Mouse (Mus musculus) spleen, postnatal 36 days (tissue): ENCODE measurements around the gene Ntf5.

ENCODE experiments used
- DNase-seq, 2 experiments: peaks; one replicate each; pipeline ENCODE4 v3.0.0; 2022; ENCODE audit warnings: low spot score in 2 of 2, mixed read lengths in 1 of 2

The Ntf5 gene

DNA sequence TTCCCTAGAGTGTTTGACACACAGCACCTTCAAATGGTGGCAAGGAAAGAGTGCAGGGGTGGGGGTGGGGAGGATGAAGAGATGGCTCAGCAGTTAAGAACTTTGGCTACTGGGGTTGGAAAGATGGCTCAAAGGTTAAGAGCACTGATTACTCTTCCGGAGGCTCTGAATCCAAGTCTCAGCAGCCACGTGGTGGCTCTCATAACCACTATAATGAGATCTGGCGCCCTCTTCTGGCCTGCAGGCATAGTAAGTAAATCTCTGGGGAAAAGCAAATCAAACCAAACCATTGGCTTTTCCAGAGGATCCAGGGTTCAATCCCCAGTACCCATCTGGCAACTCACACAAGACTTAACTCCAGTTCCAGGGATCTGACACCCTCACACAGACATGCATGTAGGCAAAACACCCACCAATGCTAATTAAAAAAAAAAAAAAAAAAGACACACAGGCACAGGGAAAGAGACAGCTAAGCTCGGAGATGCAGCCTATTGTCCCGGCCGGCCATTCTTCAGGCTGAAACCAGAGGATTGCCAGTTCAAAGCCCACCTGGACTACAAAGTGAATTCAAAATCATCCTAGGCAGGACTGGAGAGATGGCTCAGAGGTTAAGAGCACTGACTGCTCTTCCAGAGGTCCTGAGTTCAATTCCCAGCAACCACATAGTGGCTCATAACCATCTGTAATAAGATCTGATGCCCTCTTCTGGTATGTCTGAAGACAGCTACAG is 9.8 kb upstream of the Ntf5 start:
- DNase-seq: peak; percentile 46 to 61

DNA sequence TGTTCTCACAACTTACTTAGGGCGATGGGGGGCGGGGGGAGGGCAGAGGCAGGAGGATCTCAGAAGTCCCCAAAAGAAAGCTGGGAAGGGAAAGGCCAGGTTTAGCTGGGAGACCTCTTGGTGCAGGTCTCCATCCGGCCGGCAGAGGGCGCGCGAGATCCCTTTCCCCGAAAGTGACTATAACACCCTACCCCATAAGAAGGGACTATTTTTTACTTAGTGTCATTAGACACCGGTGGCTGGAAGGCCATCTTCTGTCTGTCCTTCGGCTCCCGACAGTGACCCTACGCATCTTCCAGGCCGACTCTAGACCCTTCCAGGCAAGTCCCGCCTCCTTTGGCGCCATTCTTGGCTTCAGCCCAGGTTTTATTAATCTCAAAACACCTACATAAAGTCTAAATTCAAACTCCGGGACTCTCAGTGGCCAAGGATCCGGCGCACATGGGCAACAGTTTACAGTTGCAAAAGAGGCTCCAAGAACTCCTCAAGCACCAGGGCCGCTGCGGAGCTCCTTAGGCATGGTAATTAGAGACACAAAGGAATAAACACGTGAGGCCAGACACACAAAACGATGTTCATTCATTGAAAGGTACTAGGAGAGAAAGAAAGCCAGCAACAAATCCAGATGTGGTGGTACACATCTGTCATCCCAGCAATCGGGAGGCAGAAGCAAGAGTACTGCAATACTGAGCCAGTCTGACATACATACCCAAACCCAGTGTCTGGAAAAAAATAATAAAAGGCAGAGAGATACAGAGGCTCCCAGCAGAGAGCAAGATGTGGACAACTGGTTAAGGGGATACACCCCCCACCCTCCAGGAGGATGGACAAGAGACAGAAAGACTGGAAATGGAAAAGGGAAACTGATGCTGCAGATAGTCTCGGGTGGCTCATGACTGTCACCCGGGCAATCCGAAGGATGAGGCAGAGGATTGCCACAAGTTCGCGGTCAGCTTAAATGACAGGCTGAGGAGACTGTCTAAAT is 8.1 kb upstream of the Ntf5 start, which contains the start of gene Kcna7:
Gene Kcna7, plus strand, starts transcription at position 563 of the 985 bp plus-strand sequence.
- DNase-seq: peak; percentile 57 to 69

DNA sequence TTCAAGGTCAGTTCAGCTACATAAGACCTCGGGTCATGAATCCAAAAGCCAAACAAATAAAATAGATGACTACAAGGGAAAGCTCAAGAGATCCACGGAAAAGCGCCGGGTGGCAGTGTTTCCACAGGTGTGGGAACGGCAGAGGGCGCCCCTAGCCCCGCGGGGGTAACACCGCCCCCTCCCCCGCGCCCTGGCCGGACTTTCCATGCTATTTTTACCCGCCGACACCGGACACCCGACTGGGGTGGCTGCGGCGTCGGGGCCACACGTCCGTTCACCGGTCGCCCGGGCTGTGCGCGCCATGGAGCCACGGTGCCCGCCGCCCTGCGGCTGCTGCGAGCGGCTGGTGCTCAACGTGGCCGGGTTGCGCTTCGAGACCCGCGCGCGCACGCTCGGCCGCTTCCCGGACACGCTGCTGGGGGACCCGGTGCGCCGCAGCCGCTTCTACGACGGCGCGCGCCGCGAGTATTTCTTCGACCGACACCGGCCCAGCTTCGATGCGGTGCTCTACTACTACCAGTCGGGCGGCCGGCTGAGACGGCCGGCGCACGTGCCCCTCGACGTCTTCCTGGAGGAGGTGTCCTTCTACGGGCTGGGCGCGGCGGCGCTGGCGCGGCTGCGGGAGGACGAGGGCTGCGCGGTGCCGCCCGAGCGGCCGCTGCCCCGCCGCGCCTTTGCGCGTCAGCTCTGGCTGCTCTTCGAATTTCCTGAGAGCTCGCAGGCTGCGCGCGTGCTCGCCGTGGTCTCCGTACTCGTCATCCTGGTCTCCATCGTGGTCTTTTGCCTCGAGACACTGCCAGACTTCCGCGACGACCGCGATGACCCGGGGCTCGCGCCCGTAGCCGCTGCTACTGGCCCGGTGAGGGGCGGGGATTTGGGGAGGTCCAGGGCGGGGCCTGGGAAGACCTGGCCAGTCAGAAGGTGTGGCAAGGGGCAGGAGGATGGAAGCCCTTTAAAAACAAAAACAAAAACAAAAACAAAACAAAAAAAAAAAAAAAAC is 7.0 kb upstream of the Ntf5 start:
- DNase-seq: no peak

- no peak for DNase-seq
Measured at GRCm38 (mm10) chr7:45407836-45408235, 5.7 kb upstream of the Ntf5 start.

DNA sequence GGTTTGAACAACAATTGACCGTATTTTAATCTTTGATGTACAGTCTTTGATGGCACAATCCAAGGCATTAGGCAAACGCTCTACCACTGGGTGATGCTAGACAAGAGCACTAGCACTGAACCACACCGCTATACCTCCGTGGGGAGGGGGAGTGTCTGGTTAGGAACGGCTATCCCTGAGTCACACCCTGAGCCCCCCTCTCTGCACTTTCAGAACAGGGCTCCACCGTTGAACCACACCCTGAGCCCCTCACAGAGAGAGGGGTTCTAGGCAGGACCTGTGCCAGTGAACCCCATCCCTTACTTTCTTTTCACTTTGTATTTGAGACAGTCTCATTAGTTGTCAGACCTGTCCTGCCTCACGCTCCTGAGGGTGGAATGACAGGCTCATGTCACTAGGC is 5.1 kb upstream of the Ntf5 start:
- no peak for DNase-seq

DNA sequence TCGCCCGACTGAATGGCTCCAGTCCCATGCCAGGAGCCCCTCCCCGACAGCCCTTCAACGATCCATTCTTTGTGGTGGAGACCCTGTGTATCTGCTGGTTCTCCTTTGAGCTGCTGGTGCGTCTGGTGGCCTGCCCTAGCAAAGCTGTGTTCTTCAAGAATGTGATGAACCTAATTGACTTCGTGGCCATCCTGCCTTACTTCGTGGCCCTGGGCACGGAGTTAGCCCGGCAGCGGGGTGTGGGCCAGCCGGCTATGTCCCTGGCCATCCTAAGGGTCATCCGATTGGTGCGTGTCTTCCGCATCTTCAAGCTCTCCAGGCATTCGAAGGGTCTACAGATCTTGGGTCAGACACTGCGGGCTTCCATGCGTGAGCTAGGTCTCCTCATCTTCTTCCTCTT is 4.5 kb upstream of the Ntf5 start:
- DNase-seq: no peak

DNA sequence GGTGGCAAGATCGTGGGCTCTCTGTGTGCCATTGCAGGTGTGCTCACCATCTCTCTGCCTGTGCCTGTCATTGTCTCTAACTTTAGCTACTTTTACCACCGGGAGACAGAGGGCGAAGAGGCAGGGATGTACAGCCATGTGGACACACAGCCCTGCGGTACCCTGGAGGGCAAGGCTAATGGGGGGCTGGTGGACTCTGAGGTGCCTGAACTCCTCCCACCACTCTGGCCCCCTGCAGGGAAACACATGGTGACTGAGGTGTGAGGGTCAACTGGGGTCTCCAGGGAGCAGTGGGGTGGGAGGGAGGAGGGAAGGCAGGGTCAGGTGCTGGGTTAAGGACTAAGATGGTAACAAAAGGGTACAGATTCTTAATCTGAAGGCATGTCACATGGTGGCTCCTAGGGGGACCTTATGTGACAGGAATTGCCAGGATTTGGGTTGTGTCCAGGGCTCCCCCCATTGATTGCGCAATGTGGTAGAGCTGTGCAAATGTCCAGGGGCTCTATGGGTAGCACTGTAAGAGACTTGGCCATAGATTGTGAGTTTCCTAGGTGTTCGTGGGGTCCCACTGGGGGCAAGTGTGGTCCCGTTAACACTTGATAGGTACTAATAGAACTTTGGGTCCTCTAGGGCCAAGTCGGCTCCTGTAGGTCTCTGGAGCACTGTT is 3.9 kb upstream of the Ntf5 start:
- DNase-seq: no peak

- no peak for DNase-seq
Measured at GRCm38 (mm10) chr7:45412421-45412820, 1.1 kb upstream of the Ntf5 start.

- no peak for DNase-seq
Measured at GRCm38 (mm10) chr7:45413864-45414739, 607 bp downstream of the Ntf5 start.

DNA sequence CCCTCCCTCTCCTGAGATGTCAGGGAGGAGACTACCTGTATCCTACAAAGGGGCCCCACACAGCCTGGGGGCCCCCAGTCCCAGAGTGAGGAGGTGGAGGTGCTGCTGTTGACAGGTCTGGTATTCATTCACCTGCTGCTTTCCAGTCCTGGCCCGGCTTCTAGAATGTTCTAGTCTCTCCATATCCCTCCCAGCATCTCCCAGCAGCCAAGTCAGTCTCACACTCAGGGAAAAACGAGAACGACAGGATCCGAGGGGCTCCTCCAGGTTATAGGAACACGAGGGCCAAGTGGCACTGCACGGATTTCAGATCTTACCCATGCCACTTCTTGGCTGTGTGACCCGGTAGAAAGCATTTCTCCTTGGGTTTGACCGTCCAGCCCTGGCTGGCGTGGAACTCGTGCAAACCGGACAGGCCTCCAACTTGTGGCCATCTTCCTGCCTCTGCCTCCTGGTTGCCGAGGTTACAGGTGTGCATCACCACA is 1.3 kb downstream of the Ntf5 start:
- no peak for DNase-seq

- no peak for DNase-seq
Measured at GRCm38 (mm10) chr7:45415636-45416035, 2.1 kb downstream of the Ntf5 start.

DNA sequence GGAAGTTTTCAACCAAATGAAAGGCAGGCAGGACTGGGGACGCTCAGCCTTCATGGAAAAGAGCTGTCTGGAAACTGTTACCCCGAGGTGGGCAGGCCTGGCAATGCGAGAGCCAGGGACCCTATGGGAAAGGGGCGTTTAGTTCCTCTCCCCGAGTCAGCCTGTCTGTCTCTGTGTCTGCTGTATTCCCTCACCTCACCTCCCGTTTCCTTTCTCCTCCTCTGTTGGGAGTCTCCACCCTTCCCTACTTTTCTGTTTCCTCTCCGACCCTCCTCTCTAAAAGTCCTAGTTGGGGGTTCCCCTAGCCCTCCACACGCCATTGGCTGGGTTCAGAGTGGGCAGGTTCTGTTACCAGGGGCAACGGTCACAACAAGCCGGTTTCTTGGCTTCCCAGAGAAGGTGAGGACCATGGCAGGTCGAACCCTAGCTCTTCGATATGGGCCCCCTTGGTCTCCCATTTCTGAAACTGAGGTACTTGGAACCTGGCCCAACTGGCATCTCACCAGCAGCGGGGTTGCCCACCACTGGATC is 4.5 kb downstream of the Ntf5 start:
- no peak for DNase-seq

- DNase-seq: no peak
Measured at GRCm38 (mm10) chr7:45419859-45420614, 6.5 kb downstream of the Ntf5 start.

DNA sequence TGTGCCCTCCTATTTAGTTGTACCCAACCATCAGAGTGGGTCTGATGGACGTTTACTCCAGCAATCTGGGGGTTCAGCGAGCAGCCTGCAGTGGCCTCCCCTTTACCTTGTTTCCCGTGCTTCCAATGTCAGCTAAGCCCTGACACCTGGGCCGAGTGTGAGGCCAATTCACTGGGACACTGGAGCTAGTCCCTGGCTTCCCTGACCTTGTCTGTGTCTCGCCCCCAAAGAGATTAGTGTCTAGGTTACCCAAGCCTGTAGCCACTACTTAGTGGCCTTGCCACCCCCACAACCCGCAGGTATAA is 7.1 kb downstream of the Ntf5 start, which contains the start of gene Lhb:
Gene Lhb, plus strand, starts transcription at position 206 of the 305 bp plus-strand sequence.
- DNase-seq: no peak

DNA sequence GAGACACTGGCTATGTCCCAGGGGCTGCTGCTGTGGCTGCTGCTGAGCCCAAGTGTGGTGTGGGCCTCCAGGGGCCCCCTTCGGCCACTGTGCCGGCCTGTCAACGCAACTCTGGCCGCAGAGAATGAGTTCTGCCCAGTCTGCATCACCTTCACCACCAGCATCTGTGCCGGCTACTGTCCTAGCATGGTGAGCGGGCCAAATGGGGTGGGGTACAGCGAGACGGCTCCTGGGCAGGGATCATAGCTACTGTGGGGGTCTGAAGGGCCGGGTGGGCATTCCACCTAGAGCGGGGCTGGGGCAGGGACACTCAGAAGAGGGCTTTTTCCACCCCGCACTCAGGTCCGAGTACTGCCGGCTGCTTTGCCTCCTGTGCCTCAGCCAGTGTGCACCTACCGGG is 7.7 kb downstream of the Ntf5 start:
- DNase-seq: no peak

GRCm38 (mm10) chr7:45426556-45426955 is 13.1 kb downstream of the Ntf5 start:
- DNase-seq: no peak

GRCm38 (mm10) chr7:45433835-45434202 is 20.3 kb downstream of the Ntf5 start:
- no peak for DNase-seq

DNA sequence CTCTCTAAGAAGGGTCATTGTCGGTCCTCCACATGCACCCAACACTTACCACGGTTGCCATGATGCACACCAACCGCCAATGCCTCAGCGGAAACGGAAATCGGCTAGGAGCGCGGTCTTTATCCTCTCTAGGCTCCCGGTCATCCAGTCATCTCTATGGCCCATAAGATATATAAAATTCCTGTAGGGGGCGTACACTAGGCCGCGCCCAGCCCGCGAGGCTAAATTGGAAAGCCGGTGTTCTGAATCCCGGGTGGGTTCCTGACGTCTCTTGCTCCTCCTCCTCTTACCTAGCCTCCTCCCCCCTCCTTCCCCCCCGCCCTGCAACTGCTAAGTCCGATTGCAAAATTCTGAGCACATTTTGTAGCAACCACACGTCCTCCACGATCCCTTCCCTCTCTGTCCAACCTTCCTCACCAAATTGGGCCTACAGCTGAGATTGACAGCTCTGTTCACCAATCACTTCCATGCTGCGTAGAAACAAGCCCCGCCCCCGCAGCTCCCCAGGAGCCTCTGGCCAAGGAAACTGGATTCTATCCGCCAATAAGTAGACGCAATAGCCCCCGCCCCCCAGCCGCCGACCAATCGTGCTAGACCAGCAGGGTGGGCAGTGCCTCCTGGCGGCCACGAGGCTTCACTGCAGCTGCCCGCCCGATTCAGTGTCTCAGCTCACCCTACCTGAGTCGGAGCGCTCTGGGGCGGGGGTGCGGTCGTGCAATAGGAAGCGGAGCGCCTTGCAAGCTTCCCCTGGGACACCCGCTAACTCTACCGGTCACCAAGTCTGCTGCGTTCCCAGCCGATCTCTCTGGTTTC is 20.9 kb downstream of the Ntf5 start, which contains the start of gene Gys1:
Gene Gys1, plus strand, starts transcription at position 642 of the 813 bp plus-strand sequence.
- peak; percentile 100 for DNase-seq
